Mouse (Mus musculus) gastrocnemius, postnatal 36 days (tissue): ENCODE data around the gene Banp. TPM values are rescaled to one million over a fixed set of nuclear protein-coding genes. Genes with fewer than 3 reads are reported as not detected.

ENCODE experiments used
- microRNA-seq, 2 experiments: library from miRNA; unstranded; fragments of <30 nt; microRNA quantifications; one replicate each; pipeline ENCODE4 v1.2.0; 2021
- total RNA-seq, 2 experiments: library from RNA; stranded (reverse); gene quantifications; 2 replicates each; pipeline ENCODE4 v1.2.3; 2021

Banp gene
- total RNA-seq, 2 experiments from 2014 or later: 6.6 to 17.8 TPM

Small RNA genes within 50 kb of the gene (microRNA-seq; reads per million reads assigned to microRNA genes)
- 0 reads per million in 2 experiments for gene Mir7237

Other genes starting within 250 kb of the Banp start
- gene Jph3, start 220.1 kb upstream of the Banp start, total RNA-seq: not detected
- gene Klhdc4, start 120.2 kb upstream of the Banp start, total RNA-seq: 1 to 10 TPM; 9.0 TPM
- gene Slc7a5, start 42.1 kb upstream of the Banp start, total RNA-seq: 1 to 10 TPM; 1.9 to 2.1 TPM
- gene Car5a, start 4.8 kb upstream of the Banp start, total RNA-seq: not detected